11 mouse cellular contexts compared by ENCODE assay signal in genomic region chr9:64612984-64613649, GRCm38 (mm10).
DNase-seq lines count a peak whose midpoint lies in the region; ATAC-seq and TF ChIP-seq lines count a peak whose summit lies in the region.
"Had no signal": no experiment of that assay in that cellular context is flagged by ENCODE, and none has a peak within 500 bp of the region (broad histone marks: within the 10 kb centered on the region; RNA-seq: fewer than 3 reads in every experiment).

No protein-coding gene starts in this region.

- TF ChIP-seq POLR2A in liver, adult 2 months (IDR thresholded peaks at IDR 0.05; ENCODE audit: extremely low read depth, insufficient read depth, low read length): no peak

- no peak for ATAC-seq in CD4-positive, CD25-positive, alpha-beta regulatory T cell, adult 4 months
- ATAC-seq in liver, embryonic 12.5 days: no peak
- ATAC-seq in G1E (ENCODE audit: extremely low read depth, insufficient number of reproducible peaks, low FRiP score, poor library complexity, severe bottlenecking): no peak
- ATAC-seq in hindbrain, embryonic 16.5 days: no peak

- H3K27ac ChIP-seq in liver, adult 2 months (replicated peaks; ENCODE audit: insufficient read depth, low read depth, low read length): no peak overlapping the region
- no peak overlapping the region for H3K27ac ChIP-seq in liver, embryonic 12.5 days
- H3K27ac ChIP-seq in hindbrain, embryonic 16.5 days (ENCODE audit: low read depth, low read length): peak overlapping the region; percentile 48
- H3K27ac ChIP-seq: limb, embryonic 12.5 days; stomach, embryonic 15.5 days had no signal

- H3K27me3 ChIP-seq in liver, adult 2 months (ENCODE audit: control insufficient read depth, insufficient read depth, low read length): no peaks in the 10 kb centered on the region
- peaks cover 23% of the 10 kb centered on the region; the same call in 1 of the 2 replicates for H3K27me3 ChIP-seq in liver, embryonic 12.5 days (replicated peaks)
- peaks cover 43% of the 10 kb centered on the region for H3K27me3 ChIP-seq in G1E (ENCODE audit: insufficient read depth, low read length)
- peaks cover 4% of the 10 kb centered on the region; the same call in 1 of the 2 replicates for H3K27me3 ChIP-seq in hindbrain, embryonic 16.5 days (replicated peaks; ENCODE audit: control insufficient read depth, insufficient read depth, low read length)
- H3K27me3 ChIP-seq: limb, embryonic 12.5 days; stomach, embryonic 15.5 days had no signal

- H3K4me1 ChIP-seq in liver, adult 2 months (ENCODE audit: control insufficient read depth, insufficient read depth, low read length): no peaks in the 10 kb centered on the region
- no peaks in the 10 kb centered on the region for H3K4me1 ChIP-seq in liver, embryonic 12.5 days
- no peaks in the 10 kb centered on the region for H3K4me1 ChIP-seq in G1E (ENCODE audit: insufficient read depth, low read depth, low read length)
- H3K4me1 ChIP-seq in hindbrain, embryonic 16.5 days (ENCODE audit: control insufficient read depth, insufficient read depth, low read depth, low read length): peaks cover 30% of the 10 kb centered on the region
- H3K4me1 ChIP-seq: stomach, embryonic 15.5 days had no signal

- H3K4me3 ChIP-seq in liver, adult 2 months (ENCODE audit: insufficient read depth, low read depth, low read length): no peak overlapping the region
- H3K4me3 ChIP-seq in liver, embryonic 12.5 days: no peak overlapping the region
- no peak overlapping the region for H3K4me3 ChIP-seq in G1E (ENCODE audit: low read depth, low read length)
- no peak overlapping the region for H3K4me3 ChIP-seq in hindbrain, embryonic 16.5 days (ENCODE audit: low read length)
- H3K4me3 ChIP-seq: limb, embryonic 12.5 days; stomach, embryonic 15.5 days had no signal

- no peaks in the 10 kb centered on the region for H3K79me2 ChIP-seq in liver, adult 2 months (ENCODE audit: control insufficient read depth, insufficient read depth, low read length)

- 60% methylated on average over 7 of the region's 7 CpGs for WGBS in liver, adult 2 months
- 40% methylated on average over 7 of the region's 7 CpGs for WGBS in liver, embryonic 12.5 days (ENCODE audit: insufficient replicate concordance)
- WGBS in hindbrain, embryonic 16.5 days: 40% methylated on average over 7 of the region's 7 CpGs

- no peaks in the 10 kb centered on the region for H3K9me3 ChIP-seq in liver, embryonic 12.5 days (replicated peaks)
- H3K9me3 ChIP-seq in G1E (replicated peaks): no peaks in the 10 kb centered on the region
- no peaks in the 10 kb centered on the region for H3K9me3 ChIP-seq in hindbrain, embryonic 16.5 days (ENCODE audit: control insufficient read depth, low read length)
- H3K9me3 ChIP-seq: limb, embryonic 12.5 days; stomach, embryonic 15.5 days had no signal

- H3K36me3 ChIP-seq in liver, adult 2 months (ENCODE audit: control insufficient read depth, insufficient read depth, low read length): no peaks in the 10 kb centered on the region
- H3K36me3 ChIP-seq in liver, embryonic 12.5 days: no peaks in the 10 kb centered on the region
- H3K36me3 ChIP-seq in G1E (replicated peaks): no peaks in the 10 kb centered on the region
- H3K36me3 ChIP-seq in hindbrain, embryonic 16.5 days (ENCODE audit: control insufficient read depth, insufficient read depth, low read length): no peaks in the 10 kb centered on the region
- H3K36me3 ChIP-seq: limb, embryonic 12.5 days; stomach, embryonic 15.5 days had no signal

- peak; percentile 36 for TF ChIP-seq CTCF in liver, adult 2 months (IDR thresholded peaks at IDR 0.05; ENCODE audit: low read depth, low read length)
- peak; percentile 45; the same call in 1 of the 2 replicates for TF ChIP-seq CTCF in G1E (IDR thresholded peaks at IDR 0.05; ENCODE audit: low read depth, low read length)

- H3K4me2 ChIP-seq in liver, embryonic 12.5 days: no peak overlapping the region
- H3K4me2 ChIP-seq in hindbrain, embryonic 16.5 days (ENCODE audit: low read length): peak overlapping the region; percentile 28; the same call in 1 of the 2 replicates
- H3K4me2 ChIP-seq: limb, embryonic 12.5 days; stomach, embryonic 15.5 days had no signal

- H3K9ac ChIP-seq in liver, adult 2 months (ENCODE audit: low read depth, low read length): no peak overlapping the region
- H3K9ac ChIP-seq in liver, embryonic 12.5 days: no peak overlapping the region
- no peak overlapping the region for H3K9ac ChIP-seq in hindbrain, embryonic 16.5 days (ENCODE audit: low read depth, low read length)
- H3K9ac ChIP-seq: limb, embryonic 12.5 days; stomach, embryonic 15.5 days had no signal

- DNase-seq in CD4-positive, CD25-positive, alpha-beta regulatory T cell, adult 2 months (ENCODE audit: low read depth, low spot score): peak; percentile 25
- peak; percentile 34 for DNase-seq in liver, adult 2 months (ENCODE audit: extremely low read depth, low read depth, low spot score)
- DNase-seq in G1E (ENCODE audit: low spot score): no peak
- DNase-seq in layer of hippocampus, postnatal 10 days (ENCODE audit: low spot score in 2 of 2): no peak
- no peak for DNase-seq in kidney, adult 18-20 months
- DNase-seq: kidney, postnatal 14 days had no signal

Comparison
In these comparisons a context has a peak if more than half of its experiments do, and no peak if none do; other contexts are left out.
1. DNase-seq: peak in CD4-positive, CD25-positive, alpha-beta regulatory T cell, adult 2 months (single experiment) and liver, adult 2 months (single experiment); none in G1E (single experiment), layer of hippocampus, postnatal 10 days (0 of 2) and kidney, adult 18-20 months (single experiment).